Mouse (Mus musculus) adrenal gland, postnatal 4 days (tissue): ENCODE results near the gene Ncapd3. TPM values are rescaled to one million over a fixed set of nuclear protein-coding genes. Genes with fewer than 3 reads are reported as not detected.

Source experiments
- DNase-seq, 2 experiments: peaks; one replicate each; pipeline ENCODE4 v3.0.0; 2021 to 2022; ENCODE audit warnings: low spot score in 2 of 2, mixed read lengths in 2 of 2
- total RNA-seq, 2 experiments: library from RNA; stranded (reverse); gene quantifications; 2 replicates each; pipeline ENCODE4 v1.2.3; 2021

Gene Ncapd3
- total RNA-seq, 2 experiments from 2014 or later: 29.8 to 30.4 TPM

GRCm38 (mm10) chr9:27111756-27112155 lies 81.8 kb downstream of the Ncapd3 start:
- no peak for DNase-seq

- DNase-seq: no peak
Measured at GRCm38 (mm10) chr9:27121254-27121653, 91.3 kb downstream of the Ncapd3 start.

GRCm38 (mm10) chr9:27122076-27122475 lies 92.1 kb downstream of the Ncapd3 start:
- DNase-seq: no peak

GRCm38 (mm10) chr9:27122963-27123362 lies 93.0 kb downstream of the Ncapd3 start:
- no peak for DNase-seq

GRCm38 (mm10) chr9:27123947-27124346 lies 94.0 kb downstream of the Ncapd3 start:
- DNase-seq: no peak

- DNase-seq: no peak
Measured at GRCm38 (mm10) chr9:27125450-27125849, 95.5 kb downstream of the Ncapd3 start.

- DNase-seq: no peak
Measured at GRCm38 (mm10) chr9:27126543-27126942, 96.6 kb downstream of the Ncapd3 start.

GRCm38 (mm10) chr9:27128629-27129028 lies 98.7 kb downstream of the Ncapd3 start:
- DNase-seq: no peak

- no peak for DNase-seq
Measured at GRCm38 (mm10) chr9:27134410-27134809, 104.4 kb downstream of the Ncapd3 start.

GRCm38 (mm10) chr9:27135372-27135771 lies 105.4 kb downstream of the Ncapd3 start:
- DNase-seq: no peak

GRCm38 (mm10) chr9:27136651-27137050 lies 106.7 kb downstream of the Ncapd3 start:
- no peak for DNase-seq

- DNase-seq: no peak
Measured at GRCm38 (mm10) chr9:27140432-27141065, 110.6 kb downstream of the Ncapd3 start.

GRCm38 (mm10) chr9:27144271-27144840 lies 114.4 kb downstream of the Ncapd3 start:
- no peak for DNase-seq

Other genes starting within 250 kb of the Ncapd3 start
- gene Glb1l2, start 223.7 kb upstream of the Ncapd3 start, total RNA-seq: 1 to 10 TPM; 5.0 to 8.8 TPM
- under 1 TPM; 0.68 to 0.70 TPM for gene Glb1l3, start 169.3 kb upstream of the Ncapd3 start, total RNA-seq
- gene Gm1110, start 107.1 kb upstream of the Ncapd3 start, total RNA-seq: not detected
- gene Acad8, start 30.6 kb upstream of the Ncapd3 start, total RNA-seq: 10 to 100 TPM; 72.0 to 73.2 TPM
- gene Thyn1, start 30.5 kb upstream of the Ncapd3 start, total RNA-seq: 10 to 100 TPM; 69.8 to 75.3 TPM
- 10 to 100 TPM; 44.3 to 45.0 TPM for gene Vps26b, start 110 bp upstream of the Ncapd3 start, total RNA-seq
- 10 to 100 TPM; 42.3 to 42.7 TPM for gene Jam3, start 125.2 kb downstream of the Ncapd3 start, total RNA-seq